Mouse (Mus musculus): Measurements from ENCODE around the gene Lekr1. TPM values are rescaled to one million over a fixed set of nuclear protein-coding genes. Genes with fewer than 3 reads are reported as not detected.
"Not testable (repeated sequence)": the region's sequence is repeated elsewhere in the genome, so short reads cannot be mapped to it uniquely, and the experiment has no call there.

Gene Lekr1
- total and polyA plus RNA-seq, 2 experiments from 2014 or later = 2.9 to 6.8 TPM

DNA sequence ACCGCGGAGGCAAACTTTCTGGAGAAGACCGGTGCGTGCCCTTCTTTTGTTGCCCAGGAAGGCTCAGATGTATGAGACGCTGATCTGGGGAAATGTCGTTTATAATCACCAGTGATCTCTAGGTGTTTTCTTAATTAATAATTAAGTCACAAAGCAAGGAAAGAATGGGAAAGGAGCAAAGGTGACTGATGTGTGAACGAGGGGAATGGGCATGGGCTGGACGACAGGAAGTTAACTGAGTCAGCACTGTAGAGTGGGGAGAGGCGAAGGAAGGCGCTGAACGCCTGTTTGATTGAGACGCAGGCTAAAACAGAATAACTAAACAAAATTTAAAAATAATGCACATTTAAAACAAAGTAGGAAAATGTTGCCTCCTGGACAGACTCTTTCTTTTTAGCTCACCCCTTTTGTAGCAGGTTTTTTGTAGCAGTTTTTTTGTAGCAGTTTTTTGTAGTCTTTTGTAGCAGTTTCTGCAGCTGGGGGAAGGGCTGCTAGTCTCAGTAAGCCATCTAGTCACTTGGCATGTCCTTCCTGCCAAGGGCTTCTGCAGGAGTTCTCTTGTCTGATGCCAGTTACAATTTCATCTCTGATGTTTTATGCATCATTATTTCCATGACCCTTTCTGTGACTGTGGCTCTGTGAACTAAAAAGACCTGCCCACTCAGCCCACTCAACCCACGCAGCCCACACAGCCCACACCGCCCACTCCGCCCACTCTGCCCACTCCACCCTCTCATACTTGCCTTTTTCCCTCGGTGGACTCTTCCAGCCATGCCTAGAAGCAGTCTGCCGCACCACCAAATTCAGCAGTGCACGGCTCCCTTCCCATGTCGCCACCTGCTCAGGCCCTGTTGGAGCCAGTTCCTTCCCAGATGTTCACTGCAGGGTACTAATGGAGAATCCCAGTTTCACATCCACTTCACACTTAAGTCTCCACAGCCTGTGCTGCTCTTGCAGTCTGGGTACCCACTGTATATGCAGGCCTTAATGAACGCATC lies 98.8 kb downstream of the Lekr1 start:
- no peaks in the 10 kb centered on the region for H3K4me1 ChIP-seq (ENCODE audit: insufficient read depth, low read length)
- no peaks in the 10 kb centered on the region for H3K9me3 ChIP-seq (ENCODE audit: low read length)
- no peak for TF ChIP-seq CTCF (IDR thresholded peaks at IDR 0.05; ENCODE audit: low read depth)
- H3K4me2 ChIP-seq (ENCODE audit: low read depth, low read length) = no peak overlapping the region
- H3K27ac ChIP-seq = no peak overlapping the region
- H3K36me3 ChIP-seq (ENCODE audit: insufficient read depth, low read length) = no peaks in the 10 kb centered on the region
- WGBS = 62% methylated on average over 20 of the region's 20 CpGs
- H3K27me3 ChIP-seq (ENCODE audit: insufficient read depth, low read length) = no peaks in the 10 kb centered on the region
- no peak overlapping the region for H3K4me3 ChIP-seq (ENCODE audit: low read length)
- H3K9ac ChIP-seq (replicated peaks; ENCODE audit: low read length) = no peak overlapping the region
- peak; percentile 42 for DNase-seq (ENCODE audit: low spot score)
- peak; percentile 83 for ATAC-seq

DNA sequence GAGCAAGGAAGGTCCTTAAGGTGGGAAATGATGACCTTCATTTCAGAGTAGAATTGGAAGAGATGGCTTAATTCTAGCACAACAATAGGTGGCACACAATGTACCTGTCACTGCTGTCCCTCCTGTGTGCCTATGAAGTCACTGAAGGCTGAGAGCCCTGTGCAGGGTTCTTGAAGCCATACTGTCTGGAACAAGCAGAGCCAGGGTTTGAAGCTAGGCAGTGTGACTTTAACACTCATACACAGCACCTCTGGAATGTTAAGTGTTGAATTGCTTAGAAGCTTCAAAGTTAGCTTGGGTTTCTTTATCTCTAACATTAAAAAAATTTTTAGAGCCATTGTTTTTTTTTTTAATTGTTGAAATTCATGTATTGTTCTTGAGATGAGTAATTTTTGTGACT lies 100.4 kb downstream of the Lekr1 start:
- H3K4me2 ChIP-seq (ENCODE audit: low read depth, low read length) = no peak overlapping the region
- no peaks in the 10 kb centered on the region for H3K36me3 ChIP-seq (ENCODE audit: insufficient read depth, low read length)
- no peaks in the 10 kb centered on the region for H3K9me3 ChIP-seq (ENCODE audit: low read length)
- TF ChIP-seq CTCF (IDR thresholded peaks at IDR 0.05; ENCODE audit: low read depth) = no peak
- H3K4me1 ChIP-seq (ENCODE audit: insufficient read depth, low read length) = no peaks in the 10 kb centered on the region
- no peaks in the 10 kb centered on the region for H3K27me3 ChIP-seq (ENCODE audit: insufficient read depth, low read length)
- no peak overlapping the region for H3K9ac ChIP-seq (replicated peaks; ENCODE audit: low read length)
- H3K4me3 ChIP-seq (ENCODE audit: low read length) = no peak overlapping the region
- no peak overlapping the region for H3K27ac ChIP-seq
- no peak for DNase-seq (ENCODE audit: low spot score)
- ATAC-seq = no peak

DNA sequence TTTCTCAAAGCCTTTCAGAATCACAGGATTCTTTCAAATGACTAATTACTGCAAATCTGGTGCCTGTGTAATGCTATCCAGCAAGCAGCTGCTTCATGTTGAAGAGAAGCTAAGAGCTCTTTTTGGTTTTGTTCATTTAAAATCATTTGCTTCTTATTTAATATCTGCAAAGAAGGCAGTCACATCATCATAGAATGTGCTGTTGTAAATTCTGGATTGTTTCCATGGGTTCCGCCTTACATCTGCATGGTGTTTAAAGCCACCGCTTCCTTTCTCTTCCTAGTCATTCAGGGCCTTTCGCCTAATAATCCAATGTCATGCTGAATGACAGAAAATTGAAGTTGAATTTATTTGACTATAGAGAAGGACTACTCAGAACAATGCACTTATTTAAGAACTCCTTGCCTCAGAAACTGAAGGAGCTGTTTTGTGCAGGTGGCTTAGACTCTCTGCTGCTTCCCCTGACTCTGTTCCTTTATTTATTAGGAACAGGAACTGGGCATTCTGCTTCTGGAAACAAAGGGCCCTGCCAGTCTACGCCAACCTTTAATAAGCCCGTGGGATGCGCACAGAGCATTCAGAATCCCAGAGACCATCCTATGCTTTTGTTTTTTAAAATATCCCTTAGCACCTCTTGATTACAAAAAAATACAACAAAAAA lies 101.3 kb downstream of the Lekr1 start:
- Histone ChIP-seq H3K9me3 (ENCODE audit: low read length) (no peaks in the 10 kb centered on the region), H3K9ac (replicated peaks; ENCODE audit: low read length) (no peak overlapping the region), H3K4me2 (ENCODE audit: low read depth, low read length) (no peak overlapping the region), H3K27ac (no peak overlapping the region), H3K27me3 (ENCODE audit: insufficient read depth, low read length) (no peaks in the 10 kb centered on the region), H3K4me1 (ENCODE audit: insufficient read depth, low read length) (no peaks in the 10 kb centered on the region), H3K4me3 (ENCODE audit: low read length) (no peak overlapping the region), H3K36me3 (ENCODE audit: insufficient read depth, low read length) (no peaks in the 10 kb centered on the region)
- 35% methylated on average over 6 of the region's 6 CpGs for WGBS
- ATAC-seq = no peak
- DNase-seq (ENCODE audit: low spot score) = peak; percentile 14
- TF ChIP-seq CTCF (IDR thresholded peaks at IDR 0.05; ENCODE audit: low read depth) = no peak

DNA sequence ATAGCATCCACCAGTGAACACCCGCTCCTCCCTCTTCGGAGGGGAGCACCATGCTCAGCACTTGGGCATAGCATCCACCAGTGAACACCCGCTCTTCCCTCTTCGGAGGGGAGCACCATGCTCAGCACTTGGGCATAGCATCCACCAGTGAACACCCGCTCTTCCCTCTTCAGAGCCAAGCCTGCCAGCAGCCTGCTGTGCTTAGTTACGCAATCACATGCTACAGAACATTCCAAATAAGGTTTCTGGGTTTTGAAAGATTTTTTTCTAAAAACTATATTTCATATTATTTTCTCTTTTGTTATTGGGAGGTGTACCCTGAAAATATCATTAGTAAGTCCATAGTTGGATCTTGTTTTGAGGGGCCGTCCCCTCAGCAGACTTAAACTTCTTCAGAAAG lies 103.6 kb downstream of the Lekr1 start:
- DNase-seq (ENCODE audit: low spot score) = not testable (repeated sequence)

DNA sequence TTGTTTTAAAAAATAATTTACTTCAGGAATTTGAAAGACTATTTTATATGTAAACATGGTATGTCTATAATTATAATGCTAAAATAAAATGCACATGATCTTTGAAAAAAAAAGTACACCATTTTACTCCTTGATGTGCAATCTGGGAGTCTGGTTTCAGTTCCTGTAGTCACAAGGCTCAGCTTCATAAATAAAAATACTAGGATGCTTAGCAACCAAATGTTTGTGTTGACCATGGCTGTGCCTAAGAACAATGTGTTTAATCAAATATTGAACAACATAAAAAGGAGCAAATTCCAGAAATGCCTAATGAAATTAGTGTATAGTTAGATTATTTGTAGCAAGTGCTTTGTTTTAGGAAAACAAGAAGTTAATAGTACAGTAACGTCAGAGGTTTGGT lies 107.9 kb downstream of the Lekr1 start:
- no peaks in the 10 kb centered on the region for H3K27me3 ChIP-seq (ENCODE audit: insufficient read depth, low read length)
- ATAC-seq (no peak), DNase-seq (ENCODE audit: low spot score) (no peak)
- H3K4me3 ChIP-seq (ENCODE audit: low read length) = no peak overlapping the region
- no peak overlapping the region for H3K9ac ChIP-seq (replicated peaks; ENCODE audit: low read length)
- 65% methylated on average over 1 of the region's 1 CpGs for WGBS
- H3K9me3 ChIP-seq (ENCODE audit: low read length) = no peaks in the 10 kb centered on the region
- no peaks in the 10 kb centered on the region for H3K4me1 ChIP-seq (ENCODE audit: insufficient read depth, low read length)
- no peak for TF ChIP-seq CTCF (IDR thresholded peaks at IDR 0.05; ENCODE audit: low read depth)
- no peaks in the 10 kb centered on the region for H3K36me3 ChIP-seq (ENCODE audit: insufficient read depth, low read length)
- no peak overlapping the region for H3K27ac ChIP-seq
- H3K4me2 ChIP-seq (ENCODE audit: low read depth, low read length) = no peak overlapping the region

More for the DNA sequence above, 103.6 kb downstream of the Lekr1 start:
- not testable (repeated sequence) for H3K9ac ChIP-seq (replicated peaks; ENCODE audit: low read length); H3K4me3 ChIP-seq (ENCODE audit: low read length); H3K9me3 ChIP-seq (ENCODE audit: low read length); ATAC-seq; H3K4me1 ChIP-seq (ENCODE audit: insufficient read depth, low read length); H3K27me3 ChIP-seq (ENCODE audit: insufficient read depth, low read length); H3K27ac ChIP-seq; H3K4me2 ChIP-seq (ENCODE audit: low read depth, low read length); H3K36me3 ChIP-seq (ENCODE audit: insufficient read depth, low read length)
- WGBS = 83% methylated on average over 7 of the region's 7 CpGs

DNA sequence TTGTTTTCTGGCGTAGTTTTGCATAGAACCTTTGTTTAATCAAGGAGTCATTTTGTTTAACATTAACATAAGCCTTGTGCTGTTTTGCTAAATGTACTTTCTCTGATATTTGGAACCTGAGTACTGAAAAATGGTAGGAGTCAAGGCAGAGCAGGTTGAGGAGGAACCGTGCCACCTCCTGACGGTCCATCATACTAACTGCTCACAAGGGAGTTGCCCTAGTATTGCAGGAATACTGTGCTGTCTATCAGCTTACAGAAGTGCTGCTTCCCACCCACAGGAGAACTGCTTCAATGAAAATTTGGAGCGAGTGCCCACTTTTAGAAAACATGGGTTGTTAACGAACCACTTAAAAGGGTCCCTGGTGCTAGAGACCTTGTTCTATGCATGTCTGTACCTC lies 109.1 kb downstream of the Lekr1 start:
- Histone ChIP-seq H3K4me2 (ENCODE audit: low read depth, low read length) (no peak overlapping the region), H3K27ac (no peak overlapping the region), H3K36me3 (ENCODE audit: insufficient read depth, low read length) (no peaks in the 10 kb centered on the region), H3K4me3 (ENCODE audit: low read length) (no peak overlapping the region), H3K9me3 (ENCODE audit: low read length) (no peaks in the 10 kb centered on the region), H3K4me1 (ENCODE audit: insufficient read depth, low read length) (no peaks in the 10 kb centered on the region), H3K27me3 (ENCODE audit: insufficient read depth, low read length) (no peaks in the 10 kb centered on the region), H3K9ac (replicated peaks; ENCODE audit: low read length) (no peak overlapping the region)
- no peak for TF ChIP-seq CTCF (IDR thresholded peaks at IDR 0.05; ENCODE audit: low read depth)
- ATAC-seq (no peak), DNase-seq (ENCODE audit: low spot score) (peak; percentile 21)
- 81% methylated on average over 5 of the region's 5 CpGs for WGBS

DNA sequence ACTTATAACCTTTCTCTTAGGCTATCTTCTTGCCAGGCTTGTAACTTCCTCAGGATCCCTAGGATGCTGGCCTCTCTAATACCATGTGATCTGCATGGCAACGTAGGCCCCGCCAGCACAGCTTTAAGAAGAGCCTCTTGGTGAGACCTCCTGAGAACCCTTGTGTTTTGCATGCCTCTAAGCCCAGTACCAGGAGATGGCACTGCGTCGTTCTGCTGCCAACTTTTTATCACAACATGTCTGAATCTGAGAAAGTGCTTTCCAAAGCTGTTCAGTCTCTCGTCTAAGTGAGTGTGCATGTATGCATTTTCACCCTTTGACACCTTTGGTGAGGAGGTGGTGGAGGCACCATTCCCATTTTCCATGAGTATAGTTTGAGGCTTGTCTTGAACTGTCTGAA lies 116.2 kb downstream of the Lekr1 start:
- no peak overlapping the region for H3K9ac ChIP-seq (replicated peaks; ENCODE audit: low read length)
- no peak overlapping the region for H3K4me3 ChIP-seq (ENCODE audit: low read length)
- TF ChIP-seq CTCF (IDR thresholded peaks at IDR 0.05; ENCODE audit: low read depth) = peak; percentile 18; the same call in 1 of the 2 replicates
- H3K27ac ChIP-seq = no peak overlapping the region
- H3K4me2 ChIP-seq (ENCODE audit: low read depth, low read length) = no peak overlapping the region
- ATAC-seq (no peak), DNase-seq (ENCODE audit: low spot score) (no peak)
- WGBS = 77% methylated on average over 5 of the region's 5 CpGs
- H3K9me3 ChIP-seq (ENCODE audit: low read length) = no peaks in the 10 kb centered on the region
- no peaks in the 10 kb centered on the region for H3K27me3 ChIP-seq (ENCODE audit: insufficient read depth, low read length)
- H3K4me1 ChIP-seq (ENCODE audit: insufficient read depth, low read length) = no peaks in the 10 kb centered on the region
- H3K36me3 ChIP-seq (ENCODE audit: insufficient read depth, low read length) = no peaks in the 10 kb centered on the region

Measured in hindbrain, postnatal 0 days (tissue).